Mouse (Mus musculus) hindbrain, embryonic 16.5 days (tissue): Measurements from ENCODE around the gene Itch. TPM values are rescaled to one million over a fixed set of nuclear protein-coding genes. Genes with fewer than 3 reads are reported as not detected.
A peak's percentile ranks its signal among the peaks of the same experiment; 100 is the strongest.

ENCODE experiments used
- ATAC-seq: fragments of 200-750 bp; cut with Nextera tagmentation; 2 replicates; pipeline ENCODE4 v1.8.0; 2017; ENCODE audit warnings: moderate TSS enrichment, moderate library complexity
- H3K27ac ChIP-seq: fragments of 300-500 bp; sonication (generic); 2 replicates; pipeline ENCODE4 v1.5.1; 2014; ENCODE audit warnings: low read depth, mild to moderate bottlenecking, control low read depth, low read length, moderate library complexity
- H3K27me3 ChIP-seq: fragments of 300-500 bp; sonication (generic); replicated peaks from 2 replicates; pipeline ENCODE4 v1.6.1; 2014; ENCODE audit warnings: low read length; ENCODE audit not compliant: control insufficient read depth, insufficient read depth
- H3K36me3 ChIP-seq: fragments of 300-500 bp; sonication (generic); 2 replicates; pipeline ENCODE4 v1.6.1; 2014; ENCODE audit warnings: mild to moderate bottlenecking, low read length, moderate library complexity, mixed read lengths; ENCODE audit not compliant: control insufficient read depth, insufficient read depth
- H3K4me1 ChIP-seq: fragments of 300-500 bp; sonication (generic); 2 replicates; pipeline ENCODE4 v1.6.1; 2014; ENCODE audit warnings: low read depth, low read length; ENCODE audit not compliant: control insufficient read depth, insufficient read depth
- H3K4me2 ChIP-seq: fragments of 300-500 bp; sonication (generic); 2 replicates; pipeline ENCODE4 v1.6.1; 2014; ENCODE audit warnings: mild to moderate bottlenecking, low read length, control low read depth, moderate library complexity
- H3K4me3 ChIP-seq: fragments of 300-500 bp; sonication (generic); 2 replicates; pipeline ENCODE4 v1.5.1; 2014; ENCODE audit warnings: mild to moderate bottlenecking, low read length, control low read depth, moderate library complexity
- H3K9ac ChIP-seq: fragments of 300-500 bp; sonication (generic); 2 replicates; pipeline ENCODE4 v1.6.1; 2014; ENCODE audit warnings: low read depth, mild to moderate bottlenecking, control low read depth, low read length, moderate library complexity
- H3K9me3 ChIP-seq: fragments of 300-500 bp; sonication (generic); 2 replicates; pipeline ENCODE4 v1.6.1; 2014; ENCODE audit warnings: mild to moderate bottlenecking, low read length, moderate library complexity; ENCODE audit not compliant: control insufficient read depth
- whole genome bisulfite sequencing: fragments of 180-500 bp; shearing (Covaris S2); extraction: QIAGEN DNeasy Blood & Tissue Kit; methylation state at CpG from one replicate; pipeline ENCODE4 v1.1.7; 2014; 5-methylcytosine and 5-hydroxymethylcytosine counted together
- polyA plus RNA-seq: library from polyadenylated mRNA; unstranded; fragments of >200 nt; fragmentation: Nextera tagmentation; extraction: Ambion mirVana; gene quantifications from 2 replicates; pipeline ENCODE4 v1.2.1, GENCODE M21; 2015

The Itch gene
- 33.6 and 37.9 TPM in 2 replicates for polyA plus RNA-seq

- H3K27me3 ChIP-seq = no peaks in the 10 kb centered on the region
- H3K9me3 ChIP-seq = no peaks in the 10 kb centered on the region
Measured at GRCm38 (mm10) chr2:155133011-155133976, at the start of gene Itch. TSS of gene Itch (plus strand) at chr2:155133509.

GRCm38 (mm10) chr2:155084546-155084945 lies 48.8 kb upstream of the Itch start:
- 85% methylated on average over 5 of the region's 5 CpGs for WGBS
- Histone ChIP-seq H3K9ac (no peak overlapping the region), H3K4me1 (no peaks in the 10 kb centered on the region), H3K4me2 (no peak overlapping the region), H3K4me3 (no peak overlapping the region), H3K9me3 (no peaks in the 10 kb centered on the region), H3K27me3 (no peaks in the 10 kb centered on the region), H3K36me3 (no peaks in the 10 kb centered on the region), H3K27ac (no peak overlapping the region)
- no peak for ATAC-seq

More at GRCm38 (mm10) chr2:155133011-155133976, at the start of gene Itch:
- Histone ChIP-seq H3K9ac (peak within 1 kb of the TSS; percentile 98), H3K27ac (peak within 1 kb of the TSS; percentile 92), H3K4me2 (peak within 1 kb of the TSS; percentile 76), H3K36me3 (peaks cover 2% of the 10 kb centered on the region), H3K4me3 (peak within 1 kb of the TSS; percentile 94), H3K4me1 (peaks cover 18% of the 10 kb centered on the region)
- ATAC-seq = peak; percentile 99
- WGBS = 2% methylated on average over 38 of the region's 65 CpGs

GRCm38 (mm10) chr2:155086328-155086727 lies 47.0 kb upstream of the Itch start:
- no peaks in the 10 kb centered on the region for H3K36me3 ChIP-seq
- H3K4me3 ChIP-seq = no peak overlapping the region
- H3K4me2 ChIP-seq = no peak overlapping the region
- ATAC-seq = no peak
- H3K4me1 ChIP-seq = no peaks in the 10 kb centered on the region
- H3K9me3 ChIP-seq = no peaks in the 10 kb centered on the region
- H3K9ac ChIP-seq = no peak overlapping the region
- H3K27me3 ChIP-seq = no peaks in the 10 kb centered on the region
- WGBS = 89% methylated on average over 5 of the region's 5 CpGs
- H3K27ac ChIP-seq = no peak overlapping the region

GRCm38 (mm10) chr2:155088264-155088663 lies 45.0 kb upstream of the Itch start:
- Histone ChIP-seq H3K27ac (no peak overlapping the region), H3K36me3 (no peaks in the 10 kb centered on the region), H3K4me2 (no peak overlapping the region), H3K27me3 (no peaks in the 10 kb centered on the region), H3K9ac (no peak overlapping the region), H3K4me1 (no peaks in the 10 kb centered on the region), H3K9me3 (no peaks in the 10 kb centered on the region), H3K4me3 (no peak overlapping the region)
- no peak for ATAC-seq
- 86% methylated on average over 6 of the region's 6 CpGs for WGBS

GRCm38 (mm10) chr2:155090909-155091742 lies 42.2 kb upstream of the Itch start:
- Histone ChIP-seq H3K36me3 (no peaks in the 10 kb centered on the region), H3K9me3 (no peaks in the 10 kb centered on the region), H3K4me3 (no peak overlapping the region), H3K27me3 (no peaks in the 10 kb centered on the region), H3K27ac (no peak overlapping the region), H3K9ac (no peak overlapping the region), H3K4me1 (no peaks in the 10 kb centered on the region), H3K4me2 (no peak overlapping the region)
- ATAC-seq = no peak
- 52% methylated on average over 13 of the region's 13 CpGs for whole genome bisulfite sequencing

GRCm38 (mm10) chr2:155091743-155092075 lies 41.6 kb upstream of the Itch start:
- no peak overlapping the region for H3K9ac ChIP-seq
- 88% methylated on average over 3 of the region's 3 CpGs for WGBS
- H3K27ac ChIP-seq = no peak overlapping the region
- no peak for ATAC-seq
- H3K27me3 ChIP-seq = no peaks in the 10 kb centered on the region
- no peak overlapping the region for H3K4me3 ChIP-seq
- H3K4me2 ChIP-seq = no peak overlapping the region
- H3K36me3 ChIP-seq = no peaks in the 10 kb centered on the region
- H3K9me3 ChIP-seq = no peaks in the 10 kb centered on the region
- H3K4me1 ChIP-seq = no peaks in the 10 kb centered on the region

- Histone ChIP-seq H3K4me1 (no peaks in the 10 kb centered on the region), H3K4me2 (no peak overlapping the region), H3K9me3 (no peaks in the 10 kb centered on the region), H3K27me3 (no peaks in the 10 kb centered on the region), H3K27ac (no peak overlapping the region), H3K9ac (no peak overlapping the region), H3K4me3 (no peak overlapping the region), H3K36me3 (no peaks in the 10 kb centered on the region)
- 58% methylated on average over 4 of the region's 4 CpGs for WGBS
- no peak for ATAC-seq
Measured at GRCm38 (mm10) chr2:155093418-155093817, 39.9 kb upstream of the Itch start.

GRCm38 (mm10) chr2:155098720-155099380 lies 34.5 kb upstream of the Itch start:
- Histone ChIP-seq H3K36me3 (no peaks in the 10 kb centered on the region), H3K4me1 (no peaks in the 10 kb centered on the region), H3K4me2 (no peak overlapping the region), H3K27me3 (no peaks in the 10 kb centered on the region), H3K9me3 (no peaks in the 10 kb centered on the region), H3K4me3 (no peak overlapping the region), H3K27ac (no peak overlapping the region), H3K9ac (no peak overlapping the region)
- WGBS = 74% methylated on average over 9 of the region's 9 CpGs
- no peak for ATAC-seq
